In genomic region chr4:139881796-139882195, GRCm38 (mm10) we compare ENCODE assay signal across 27 mouse cellular contexts. TPM values are rescaled to one million over a fixed set of nuclear protein-coding genes. Genes with fewer than 3 reads are reported as not detected.
DNase-seq lines count a peak whose midpoint lies in the region; ATAC-seq and TF ChIP-seq lines count a peak whose summit lies in the region.
"Had no signal": no experiment of that assay in that cellular context is flagged by ENCODE, and none has a peak within 500 bp of the region (broad histone marks: within the 10 kb centered on the region; RNA-seq: fewer than 3 reads in every experiment).

No protein-coding gene starts in this region.

- H3K79me2 ChIP-seq in liver, adult 2 months (ENCODE audit: control insufficient read depth, insufficient read depth, low read length) = no peaks in the 10 kb centered on the region

- H3K27ac ChIP-seq in hindbrain, postnatal 0 days = no peak overlapping the region
- no peak overlapping the region for H3K27ac ChIP-seq in hindbrain, embryonic 16.5 days (ENCODE audit: low read depth, low read length)
- no peak overlapping the region for H3K27ac ChIP-seq in liver, adult 2 months (replicated peaks; ENCODE audit: insufficient read depth, low read depth, low read length)
- H3K27ac ChIP-seq in liver, embryonic 12.5 days = no peak overlapping the region
- H3K27ac ChIP-seq in midbrain, postnatal 0 days (ENCODE audit: low read depth, low read length) = no peak overlapping the region
- no peak overlapping the region for H3K27ac ChIP-seq in midbrain, embryonic 11.5 days (ENCODE audit: low read depth, low read length)
- H3K27ac ChIP-seq: embryonic facial prominence, embryonic 13.5 days; forebrain, embryonic 13.5 days; heart, adult 2 months; heart, embryonic 15.5 days; hindbrain, embryonic 15.5 days had no signal

- H3K4me3 ChIP-seq in hindbrain, postnatal 0 days (ENCODE audit: low read length) = no peak overlapping the region
- H3K4me3 ChIP-seq in hindbrain, embryonic 16.5 days (ENCODE audit: low read length) = no peak overlapping the region
- H3K4me3 ChIP-seq in liver, adult 2 months (ENCODE audit: insufficient read depth, low read depth, low read length) = no peak overlapping the region
- H3K4me3 ChIP-seq in liver, embryonic 12.5 days = no peak overlapping the region
- no peak overlapping the region for H3K4me3 ChIP-seq in midbrain, postnatal 0 days (ENCODE audit: low read depth, low read length)
- no peak overlapping the region for H3K4me3 ChIP-seq in midbrain, embryonic 11.5 days (ENCODE audit: low read depth, low read length)
- H3K4me3 ChIP-seq: embryonic facial prominence, embryonic 13.5 days; forebrain, embryonic 13.5 days; heart, adult 2 months; heart, embryonic 15.5 days; hindbrain, embryonic 15.5 days had no signal

- TF ChIP-seq CTCF in hindbrain, postnatal 0 days (IDR thresholded peaks at IDR 0.05; ENCODE audit: low read depth) = peak; percentile 43
- no peak for TF ChIP-seq CTCF in liver, adult 2 months (IDR thresholded peaks at IDR 0.05; ENCODE audit: low read depth, low read length)
- peak; percentile 54 for TF ChIP-seq CTCF in midbrain, postnatal 0 days (IDR thresholded peaks at IDR 0.05)

- no peaks in the 10 kb centered on the region for H3K36me3 ChIP-seq in hindbrain, postnatal 0 days (ENCODE audit: insufficient read depth, low read length)
- H3K36me3 ChIP-seq in hindbrain, embryonic 16.5 days (ENCODE audit: control insufficient read depth, insufficient read depth, low read length) = no peaks in the 10 kb centered on the region
- no peaks in the 10 kb centered on the region for H3K36me3 ChIP-seq in liver, adult 2 months (ENCODE audit: control insufficient read depth, insufficient read depth, low read length)
- no peaks in the 10 kb centered on the region for H3K36me3 ChIP-seq in liver, embryonic 12.5 days
- no peaks in the 10 kb centered on the region for H3K36me3 ChIP-seq in midbrain, postnatal 0 days (ENCODE audit: insufficient read depth, low read length)
- no peaks in the 10 kb centered on the region for H3K36me3 ChIP-seq in midbrain, embryonic 11.5 days (ENCODE audit: control insufficient read depth, insufficient read depth, low read length)
- H3K36me3 ChIP-seq: embryonic facial prominence, embryonic 13.5 days; heart, embryonic 15.5 days; hindbrain, embryonic 15.5 days had no signal

- peak; percentile 40; the same call in 1 of the 2 replicates for ATAC-seq in hindbrain, postnatal 0 days
- no peak for ATAC-seq in hindbrain, embryonic 16.5 days
- ATAC-seq in liver, embryonic 12.5 days = no peak
- ATAC-seq in midbrain, postnatal 0 days (ENCODE audit: low FRiP score) = no peak
- ATAC-seq in midbrain, embryonic 11.5 days (ENCODE audit: low FRiP score) = no peak
- ATAC-seq: activated CD4-positive, CD25-positive, alpha-beta regulatory T cell, adult 4 months; forebrain, embryonic 13.5 days; forebrain, postnatal 0 days; Patski had no signal

- H3K27me3 ChIP-seq in hindbrain, postnatal 0 days (ENCODE audit: insufficient read depth, low read length) = no peaks in the 10 kb centered on the region
- H3K27me3 ChIP-seq in hindbrain, embryonic 16.5 days (replicated peaks; ENCODE audit: control insufficient read depth, insufficient read depth, low read length) = no peaks in the 10 kb centered on the region
- no peaks in the 10 kb centered on the region for H3K27me3 ChIP-seq in liver, adult 2 months (ENCODE audit: control insufficient read depth, insufficient read depth, low read length)
- no peaks in the 10 kb centered on the region for H3K27me3 ChIP-seq in liver, embryonic 12.5 days (replicated peaks)
- H3K27me3 ChIP-seq in midbrain, postnatal 0 days (ENCODE audit: insufficient read depth, low read length) = 0 out of 2 replicates have a peak, but pooled peaks cover 3% of the 10 kb centered on the region
- no peaks in the 10 kb centered on the region for H3K27me3 ChIP-seq in midbrain, embryonic 11.5 days (ENCODE audit: control insufficient read depth, insufficient read depth, low read length)
- H3K27me3 ChIP-seq: forebrain, embryonic 13.5 days; hindbrain, embryonic 15.5 days had no signal

- H3K4me1 ChIP-seq in hindbrain, postnatal 0 days (ENCODE audit: insufficient read depth, low read length) = no peaks in the 10 kb centered on the region
- H3K4me1 ChIP-seq in hindbrain, embryonic 16.5 days (ENCODE audit: control insufficient read depth, insufficient read depth, low read depth, low read length) = no peaks in the 10 kb centered on the region
- H3K4me1 ChIP-seq in liver, adult 2 months (ENCODE audit: control insufficient read depth, insufficient read depth, low read length) = no peaks in the 10 kb centered on the region
- H3K4me1 ChIP-seq in liver, embryonic 12.5 days = no peaks in the 10 kb centered on the region
- H3K4me1 ChIP-seq in midbrain, postnatal 0 days (ENCODE audit: insufficient read depth, low read length) = no peaks in the 10 kb centered on the region
- no peaks in the 10 kb centered on the region; the same call in 1 of the 2 replicates for H3K4me1 ChIP-seq in midbrain, embryonic 11.5 days (ENCODE audit: control insufficient read depth, insufficient read depth, low read length)
- H3K4me1 ChIP-seq: embryonic facial prominence, embryonic 13.5 days; forebrain, embryonic 13.5 days; heart, embryonic 15.5 days; hindbrain, embryonic 15.5 days had no signal

- DNase-seq in hindbrain, postnatal 0 days (ENCODE audit: low spot score) = no peak
- DNase-seq in liver, adult 2 months (ENCODE audit: extremely low read depth, low read depth, low spot score) = peak; percentile 53
- DNase-seq in midbrain, postnatal 0 days (ENCODE audit: low spot score) = no peak
- no peak for DNase-seq in midbrain, embryonic 11.5 days (ENCODE audit: low spot score, missing footprints)
- DNase-seq in urinary bladder, postnatal 14 days (ENCODE audit: low spot score) = no peak
- DNase-seq: adrenal gland, postnatal 14 days; cerebellum, adult 11 months; cerebellum, adult 8-10 months; cerebellum, postnatal 14 days; forebrain, postnatal 0 days; gastrocnemius, postnatal 14 days; heart, adult 2 months; heart, postnatal 14 days had no signal

- no peak overlapping the region for H3K4me2 ChIP-seq in hindbrain, postnatal 0 days (ENCODE audit: low read depth, low read length)
- H3K4me2 ChIP-seq in hindbrain, embryonic 16.5 days (ENCODE audit: low read length) = no peak overlapping the region
- H3K4me2 ChIP-seq in liver, embryonic 12.5 days = no peak overlapping the region
- H3K4me2 ChIP-seq in midbrain, postnatal 0 days (ENCODE audit: low read depth, low read length, poor library complexity, severe bottlenecking) = no peak overlapping the region
- H3K4me2 ChIP-seq in midbrain, embryonic 11.5 days = no peak overlapping the region
- H3K4me2 ChIP-seq: embryonic facial prominence, embryonic 13.5 days; forebrain, embryonic 13.5 days; heart, embryonic 11.5 days; heart, embryonic 15.5 days; hindbrain, embryonic 15.5 days had no signal

- no peak overlapping the region for H3K9ac ChIP-seq in hindbrain, postnatal 0 days (replicated peaks; ENCODE audit: low read length)
- no peak overlapping the region for H3K9ac ChIP-seq in hindbrain, embryonic 16.5 days (ENCODE audit: low read depth, low read length)
- no peak overlapping the region for H3K9ac ChIP-seq in liver, adult 2 months (ENCODE audit: low read depth, low read length)
- H3K9ac ChIP-seq in liver, embryonic 12.5 days = no peak overlapping the region
- no peak overlapping the region for H3K9ac ChIP-seq in midbrain, postnatal 0 days (replicated peaks; ENCODE audit: low read length, poor library complexity, severe bottlenecking)
- H3K9ac ChIP-seq in midbrain, embryonic 11.5 days (ENCODE audit: low read length) = no peak overlapping the region
- H3K9ac ChIP-seq: embryonic facial prominence, embryonic 13.5 days; forebrain, embryonic 13.5 days; forebrain, postnatal 0 days; heart, embryonic 15.5 days; hindbrain, embryonic 15.5 days had no signal

- no peaks in the 10 kb centered on the region for H3K9me3 ChIP-seq in hindbrain, postnatal 0 days (ENCODE audit: low read length)
- H3K9me3 ChIP-seq in hindbrain, embryonic 16.5 days (ENCODE audit: control insufficient read depth, low read length) = no peaks in the 10 kb centered on the region
- no peaks in the 10 kb centered on the region for H3K9me3 ChIP-seq in liver, embryonic 12.5 days (replicated peaks)
- no peaks in the 10 kb centered on the region for H3K9me3 ChIP-seq in midbrain, postnatal 0 days (ENCODE audit: low read length)
- H3K9me3 ChIP-seq in midbrain, embryonic 11.5 days (ENCODE audit: control insufficient read depth, low read length) = no peaks in the 10 kb centered on the region
- H3K9me3 ChIP-seq: embryonic facial prominence, embryonic 13.5 days; forebrain, embryonic 13.5 days; heart, embryonic 15.5 days; hindbrain, embryonic 15.5 days had no signal

- TF ChIP-seq POLR2A in liver, adult 2 months (IDR thresholded peaks at IDR 0.05; ENCODE audit: extremely low read depth, insufficient read depth, low read length) = no peak

RNA-seq across cellular contexts. Expression of gene Pax7, which starts 48.5 kb away (rescaled TPM):
- total RNA-seq in hindbrain, postnatal 0 days (2014; rRNA removed) = 2.6 and 3.6 TPM in 2 replicates
- 0.30 and 0.41 TPM in 2 replicates for polyA plus RNA-seq in hindbrain, postnatal 0 days (2015; fragmentation: Nextera tagmentation; extraction: Ambion mirVana)
- 0.24 and 0.60 TPM in 2 replicates for polyA plus RNA-seq in hindbrain, embryonic 16.5 days (2015; fragmentation: Nextera tagmentation; extraction: Ambion mirVana)
- not detected in 2 replicates for total RNA-seq in liver, adult 2 months (2014; rRNA removed)
- polyA plus RNA-seq in liver, adult 2 months (2012; rRNA removed) = not detected in 2 replicates
- 0.07 TPM in 1 of 2 replicates, not detected in the other for polyA plus RNA-seq in liver, embryonic 12.5 days (2016; fragmentation: Nextera tagmentation; extraction: Ambion mirVana)
- total RNA-seq in midbrain, postnatal 0 days (2014; rRNA removed) = 34.9 and 36.0 TPM in 2 replicates
- polyA plus RNA-seq in midbrain, postnatal 0 days (2015; fragmentation: Nextera tagmentation; extraction: Ambion mirVana) = 3.0 and 3.4 TPM in 2 replicates
- 3.1 and 3.4 TPM in 2 replicates for polyA plus RNA-seq in midbrain, embryonic 11.5 days (2014; fragmentation: Nextera tagmentation; extraction: Ambion mirVana)
- total RNA-seq: adrenal gland, adult 18-20 months; adrenal gland, postnatal 14 days; CH12.LX; common myeloid progenitor, adult 5-6 weeks; heart, adult 2 months; heart, postnatal 14 days; hematopoietic stem cell, adult 5-6 weeks had no signal
- polyA plus RNA-seq: activated CD4-positive, CD25-positive, alpha-beta regulatory T cell, adult 4 months; forebrain, postnatal 0 days; gonadal fat pad, adult 2 months; heart, adult 2 months; heart, embryonic 15.5 days; Patski had no signal
